Mouse (Mus musculus) intestine, embryonic 16.5 days (tissue): ENCODE results near the gene Slc7a12. TPM values are rescaled to one million over a fixed set of nuclear protein-coding genes. Genes with fewer than 3 reads are reported as not detected.

Experiments
- ATAC-seq: fragments of 200-750 bp; cut with Nextera tagmentation; 2 replicates; pipeline ENCODE4 v1.8.0; 2017; ENCODE audit warnings: moderate TSS enrichment, moderate library complexity
- H3K27ac ChIP-seq: fragments of 300-500 bp; sonication (generic); 2 replicates; pipeline ENCODE4 v1.5.1; 2014; ENCODE audit warnings: mild to moderate bottlenecking, low read length
- H3K27me3 ChIP-seq: fragments of 300-500 bp; sonication (generic); replicated peaks from 2 replicates; pipeline ENCODE4 v1.6.1; 2014; ENCODE audit warnings: low read length, control low read depth, mixed read lengths; ENCODE audit not compliant: control insufficient read depth, insufficient read depth
- H3K36me3 ChIP-seq: fragments of 300-500 bp; sonication (generic); 2 replicates; pipeline ENCODE4 v1.6.1; 2014; ENCODE audit warnings: low read length, control low read depth; ENCODE audit not compliant: control insufficient read depth, insufficient read depth
- H3K4me1 ChIP-seq: fragments of 300-500 bp; sonication (generic); 2 replicates; pipeline ENCODE4 v1.6.1; 2014; ENCODE audit warnings: low read length, control low read depth, mixed read lengths; ENCODE audit not compliant: control insufficient read depth, insufficient read depth
- H3K4me2 ChIP-seq: fragments of 300-500 bp; sonication (generic); 2 replicates; pipeline ENCODE4 v1.6.1; 2014; ENCODE audit warnings: low read depth, low read length, control low read depth
- H3K4me3 ChIP-seq: fragments of 300-500 bp; sonication (generic); 2 replicates; pipeline ENCODE4 v1.5.1; 2014; ENCODE audit warnings: mild to moderate bottlenecking, low read length
- H3K9ac ChIP-seq: fragments of 300-500 bp; sonication (generic); 2 replicates; pipeline ENCODE4 v1.6.1; 2014; ENCODE audit warnings: low read depth, low read length
- H3K9me3 ChIP-seq: fragments of 300-500 bp; sonication (generic); 2 replicates; pipeline ENCODE4 v1.6.1; 2016; ENCODE audit warnings: low read length, control low read depth; ENCODE audit not compliant: control insufficient read depth
- WGBS: fragments of 180-500 bp; shearing (Covaris S2); extraction: QIAGEN DNeasy Blood & Tissue Kit; methylation state at CpG from one replicate; pipeline ENCODE4 v1.1.7; 2014; 5-methylcytosine and 5-hydroxymethylcytosine counted together
- polyA plus RNA-seq: library from polyadenylated mRNA; unstranded; fragments of >200 nt; fragmentation: Nextera tagmentation; extraction: Ambion mirVana; gene quantifications from 2 replicates; pipeline ENCODE4 v1.2.1, GENCODE M21; 2015

Slc7a12 gene
- polyA plus RNA-seq = not detected in 2 replicates

DNA sequence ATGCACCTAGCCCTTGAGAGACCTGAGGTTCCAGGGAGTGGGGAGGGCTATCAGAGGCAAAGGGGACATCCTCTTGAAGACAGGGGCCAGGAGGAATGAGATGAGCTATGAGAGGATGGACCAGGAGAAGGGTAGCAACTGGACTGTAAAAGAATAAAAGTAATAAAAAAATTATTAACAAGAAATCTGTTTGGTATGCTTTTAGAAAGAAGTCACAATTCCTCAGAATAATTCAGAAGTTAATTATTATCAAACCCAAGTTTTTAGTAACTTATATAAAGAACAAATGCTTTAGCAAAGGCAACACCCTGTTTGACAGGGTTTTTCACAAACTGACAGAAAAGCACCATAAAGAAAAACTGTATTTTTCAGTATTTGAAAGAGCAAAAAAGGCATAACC is at the start of gene Slc7a12:
Gene Slc7a12, plus strand, starts transcription at position 301 of the 400 bp plus-strand sequence.
- ATAC-seq = no peak
- H3K27me3 ChIP-seq = no peaks in the 10 kb centered on the region
- H3K36me3 ChIP-seq = no peaks in the 10 kb centered on the region
- H3K4me2 ChIP-seq = no peak within 1 kb of the TSS
- no peak within 1 kb of the TSS for H3K27ac ChIP-seq
- H3K9me3 ChIP-seq = no peaks in the 10 kb centered on the region
- H3K9ac ChIP-seq = no peak within 1 kb of the TSS
- H3K4me1 ChIP-seq = no peaks in the 10 kb centered on the region
- no peak within 1 kb of the TSS for H3K4me3 ChIP-seq

DNA sequence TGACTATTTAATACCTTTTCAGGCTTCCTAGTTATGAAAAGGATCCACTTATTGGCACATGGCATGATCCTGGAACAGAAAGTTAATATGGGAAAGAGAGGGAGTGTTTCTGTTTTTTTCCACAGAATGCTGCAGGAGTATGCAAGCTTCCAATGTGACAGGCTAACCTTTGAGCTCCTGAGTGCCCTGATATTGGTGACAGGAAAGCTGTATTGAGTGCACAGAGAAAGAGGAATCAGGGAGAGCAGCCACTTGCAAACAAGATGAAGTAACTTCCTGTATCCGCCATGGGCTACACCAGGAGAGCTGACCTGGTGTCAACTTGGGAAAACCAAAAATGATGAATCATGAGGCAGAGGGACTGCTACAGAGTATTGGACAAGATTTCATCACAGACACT is 48.1 kb upstream of the Slc7a12 start:
- ATAC-seq = no peak
- H3K4me1 ChIP-seq = no peaks in the 10 kb centered on the region
- H3K4me2 ChIP-seq = no peak overlapping the region
- 73% methylated on average over 1 of the region's 1 CpGs for WGBS
- no peaks in the 10 kb centered on the region for H3K36me3 ChIP-seq
- H3K9me3 ChIP-seq = no peaks in the 10 kb centered on the region
- no peak overlapping the region for H3K9ac ChIP-seq
- no peaks in the 10 kb centered on the region for H3K27me3 ChIP-seq
- no peak overlapping the region for H3K4me3 ChIP-seq
- no peak overlapping the region for H3K27ac ChIP-seq

DNA sequence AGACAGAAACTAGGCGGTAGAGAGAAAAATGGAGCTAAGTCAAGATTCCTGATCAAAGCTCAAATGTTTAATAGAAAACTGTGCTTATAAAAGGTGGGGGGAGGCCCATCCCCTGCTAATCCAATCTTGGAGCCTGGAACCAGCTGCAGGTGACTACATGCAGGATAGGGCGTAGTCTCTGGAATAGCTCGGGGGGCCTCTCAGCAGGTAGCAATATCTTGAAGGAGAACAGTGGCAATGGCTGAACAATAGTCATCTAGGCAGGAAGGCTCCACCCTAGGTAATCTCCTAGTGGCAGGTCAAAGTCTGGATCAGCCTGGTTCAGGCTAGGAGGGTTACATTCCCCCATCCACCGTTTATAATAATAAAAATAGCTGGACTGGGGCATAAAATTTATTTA is 34.5 kb upstream of the Slc7a12 start:
- no peaks in the 10 kb centered on the region for H3K27me3 ChIP-seq
- no peak overlapping the region for H3K4me2 ChIP-seq
- no peaks in the 10 kb centered on the region for H3K36me3 ChIP-seq
- WGBS = 84% methylated on average over 4 of the region's 4 CpGs
- ATAC-seq = no peak
- no peak overlapping the region for H3K9ac ChIP-seq
- H3K4me3 ChIP-seq = no peak overlapping the region
- no peak overlapping the region for H3K27ac ChIP-seq
- H3K9me3 ChIP-seq = no peaks in the 10 kb centered on the region
- H3K4me1 ChIP-seq = no peaks in the 10 kb centered on the region

DNA sequence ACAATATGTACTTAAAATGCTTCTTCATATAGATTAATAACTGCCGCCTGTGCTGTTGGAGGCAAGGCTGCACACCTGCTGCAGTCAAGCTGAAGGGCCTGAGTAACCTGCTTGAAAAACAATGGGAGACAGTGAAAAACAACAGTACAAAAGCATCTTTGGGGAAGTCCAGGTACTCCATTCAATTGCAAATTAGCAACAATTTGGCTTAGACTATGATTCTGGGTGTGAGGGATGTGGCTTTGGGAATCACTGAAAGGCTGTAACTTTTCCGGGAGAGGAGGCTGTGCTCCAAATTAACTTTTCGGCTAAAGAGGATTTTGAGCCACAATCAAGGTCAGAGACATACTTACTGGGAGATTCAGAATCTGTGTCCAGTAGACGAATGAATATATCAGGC is 33.8 kb upstream of the Slc7a12 start:
- H3K9me3 ChIP-seq = no peaks in the 10 kb centered on the region
- no peak overlapping the region for H3K27ac ChIP-seq
- H3K4me2 ChIP-seq = no peak overlapping the region
- H3K9ac ChIP-seq = no peak overlapping the region
- H3K36me3 ChIP-seq = no peaks in the 10 kb centered on the region
- no peaks in the 10 kb centered on the region for H3K27me3 ChIP-seq
- no peak overlapping the region for H3K4me3 ChIP-seq
- H3K4me1 ChIP-seq = no peaks in the 10 kb centered on the region
- WGBS = 93% methylated on average over 4 of the region's 4 CpGs
- no peak for ATAC-seq

Other genes starting within 250 kb of the Slc7a12 start
- gene 1810022K09Rik, start 130.6 kb downstream of the Slc7a12 start, polyA plus RNA-seq = 369 and 392 TPM in 2 replicates
- 21.9 and 23.8 TPM in 2 replicates for gene Car13, start 161.0 kb downstream of the Slc7a12 start, polyA plus RNA-seq